Mouse (Mus musculus): Measurements from ENCODE around the gene Usp18.

Gene Usp18

GRCm38 (mm10) chr6:121224993-121225392 lies 20.7 kb upstream of the Usp18 start:
- no peak for DNase-seq (ENCODE audit: low spot score in 2 of 2)

DNA sequence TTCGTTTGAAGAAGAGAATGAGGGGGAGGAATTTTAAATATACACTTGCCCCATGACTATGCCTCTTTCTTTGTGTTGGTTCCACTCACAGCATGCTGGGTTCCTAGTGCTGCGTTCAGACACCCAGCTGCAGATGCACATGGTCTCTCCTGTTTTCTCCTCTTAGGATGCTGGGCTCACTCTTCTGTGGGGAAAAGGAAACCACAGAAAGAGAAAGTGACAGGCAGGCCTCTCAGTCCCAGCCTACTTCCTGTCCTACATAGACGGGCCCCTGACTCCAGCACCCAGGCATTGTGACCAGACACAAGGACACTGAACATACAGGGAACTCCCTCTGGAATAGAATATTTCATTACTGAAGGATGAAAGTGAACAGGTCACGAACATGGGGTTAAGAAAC lies 19.7 kb upstream of the Usp18 start:
- DNase-seq (ENCODE audit: low spot score in 2 of 2) = no peak

DNA sequence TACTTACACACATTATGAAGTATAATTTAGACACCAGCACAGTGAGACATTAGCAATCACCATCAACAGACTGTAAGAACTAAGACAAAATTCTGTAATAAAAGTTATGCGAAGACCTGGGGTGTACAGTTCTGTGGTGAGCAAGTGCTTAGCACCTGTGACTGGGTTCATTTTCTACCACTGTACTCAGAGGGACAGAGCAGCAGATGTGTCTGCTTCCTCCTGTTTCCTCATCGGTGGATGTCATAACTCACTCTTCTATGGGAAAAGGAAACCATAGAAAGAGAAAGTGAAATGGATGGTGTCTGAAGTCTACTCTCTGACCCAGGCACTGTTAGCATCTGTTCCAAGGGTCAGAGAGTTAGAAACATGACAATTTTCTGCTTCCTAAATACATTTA lies 19.0 kb upstream of the Usp18 start:
- no peak for DNase-seq (ENCODE audit: low spot score in 2 of 2)

GRCm38 (mm10) chr6:121228421-121228820 lies 17.3 kb upstream of the Usp18 start:
- DNase-seq (ENCODE audit: low spot score in 2 of 2) = no peak

- DNase-seq (ENCODE audit: low spot score in 2 of 2) = no peak
Measured at GRCm38 (mm10) chr6:121232652-121233051, 13.1 kb upstream of the Usp18 start.

DNA sequence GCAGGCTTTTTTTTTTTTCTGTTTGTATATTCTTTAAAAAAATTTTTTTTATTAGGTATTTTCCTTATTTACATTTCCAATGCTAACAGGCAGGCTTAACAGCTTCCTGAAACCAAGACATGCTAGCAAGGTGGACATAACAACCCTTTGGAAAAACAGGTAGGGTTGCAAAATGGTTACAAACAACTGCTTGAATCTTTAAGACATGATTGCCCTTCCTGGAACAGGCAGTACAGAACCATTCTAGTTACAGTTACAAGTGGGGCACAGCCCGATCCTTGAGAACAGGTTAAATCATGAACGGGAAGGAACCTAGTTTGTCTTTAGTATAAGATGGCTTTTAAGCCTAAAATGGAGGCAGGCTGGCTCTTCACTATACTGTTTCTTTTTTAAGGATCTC lies 9.3 kb upstream of the Usp18 start:
- no peak for DNase-seq (ENCODE audit: low spot score in 2 of 2)

DNA sequence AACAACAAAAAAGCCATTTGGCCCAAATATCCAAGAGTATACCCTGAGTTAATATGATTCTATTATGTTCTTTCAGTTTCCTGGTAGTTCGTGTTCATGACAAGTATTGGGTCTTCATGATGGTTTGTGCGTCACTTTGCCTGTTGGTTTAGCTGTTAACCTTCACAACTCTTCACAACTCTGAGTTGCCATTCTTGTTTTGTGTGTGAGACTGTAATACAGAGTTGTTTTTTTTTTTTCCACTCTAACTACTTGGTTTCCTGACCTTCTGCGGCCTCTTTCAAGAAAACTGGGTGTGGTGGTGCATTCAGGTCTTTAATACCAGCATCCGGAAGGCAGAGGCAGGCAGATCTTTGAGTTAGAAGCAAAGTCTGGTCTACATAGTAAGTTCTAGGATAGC lies 7.5 kb upstream of the Usp18 start:
- no peak for DNase-seq (ENCODE audit: low spot score in 2 of 2)

DNA sequence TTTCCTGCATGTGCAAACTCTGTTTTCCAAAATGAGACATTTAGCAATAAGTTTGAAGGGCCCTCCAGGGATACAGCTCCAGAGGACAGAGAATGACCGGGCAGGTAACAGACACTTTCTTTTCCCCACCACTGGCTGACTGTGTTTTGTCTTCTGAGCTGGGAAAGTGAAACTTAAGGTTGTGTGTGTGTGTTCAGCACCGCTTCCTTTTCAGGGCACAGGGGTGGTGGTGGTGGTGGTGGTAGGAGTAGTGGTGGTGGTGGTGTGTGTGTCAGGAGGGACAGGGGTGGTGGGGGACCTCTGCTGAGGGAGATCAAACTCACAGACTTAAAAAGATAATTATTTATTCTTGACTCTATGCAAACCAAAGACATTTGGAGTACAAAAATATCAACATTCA lies 3.9 kb upstream of the Usp18 start:
- DNase-seq (ENCODE audit: low spot score in 2 of 2) = no peak

GRCm38 (mm10) chr6:121243161-121243560 lies 2.5 kb upstream of the Usp18 start:
- no peak for DNase-seq (ENCODE audit: low spot score in 2 of 2)

DNA sequence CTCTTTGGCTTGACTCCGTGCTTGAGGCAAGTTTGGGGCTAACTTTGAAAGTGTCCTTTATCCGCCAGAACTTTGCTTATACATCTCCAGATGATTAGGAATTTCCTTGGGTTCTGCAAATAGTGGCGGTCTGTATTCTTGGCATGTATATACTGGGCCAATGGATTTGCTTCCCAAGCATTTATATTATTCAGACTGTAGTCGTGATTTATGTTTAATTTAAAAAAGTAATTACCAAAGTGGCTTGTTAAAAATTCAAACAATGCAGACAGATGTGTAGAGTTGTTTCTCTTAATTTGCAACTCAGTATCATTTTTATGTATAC lies 293 bp downstream of the Usp18 start:
- DNase-seq (ENCODE audit: low spot score in 2 of 2) = no peak

GRCm38 (mm10) chr6:121250406-121250805 lies 4.7 kb downstream of the Usp18 start:
- no peak for DNase-seq (ENCODE audit: low spot score in 2 of 2)

DNA sequence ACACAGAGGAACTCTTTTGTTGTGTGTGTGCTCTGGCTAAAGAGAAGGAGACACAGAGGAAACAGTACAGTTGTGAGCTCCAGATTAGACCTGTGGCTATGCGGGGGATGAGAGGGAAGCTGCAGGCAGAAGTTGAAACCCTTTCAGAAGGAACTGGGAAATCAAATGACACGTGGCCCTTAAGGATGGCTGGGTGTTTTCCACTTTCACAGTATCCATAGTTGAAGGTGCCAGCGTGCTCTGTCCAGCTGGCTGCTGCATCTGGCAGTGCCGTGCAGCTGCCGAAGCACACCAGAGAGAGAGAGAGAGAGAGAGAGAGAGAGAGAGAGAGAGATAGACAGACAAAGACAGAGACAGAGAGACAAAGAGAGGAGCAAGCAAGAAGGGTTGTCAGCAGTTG lies 5.5 kb downstream of the Usp18 start:
- no peak for DNase-seq (ENCODE audit: low spot score in 2 of 2)

GRCm38 (mm10) chr6:121260548-121260947 lies 14.8 kb downstream of the Usp18 start:
- DNase-seq (ENCODE audit: low spot score in 2 of 2) = peak; percentile 31 to 47

GRCm38 (mm10) chr6:121261233-121261632 lies 15.5 kb downstream of the Usp18 start:
- DNase-seq (ENCODE audit: low spot score in 2 of 2) = no peak

DNA sequence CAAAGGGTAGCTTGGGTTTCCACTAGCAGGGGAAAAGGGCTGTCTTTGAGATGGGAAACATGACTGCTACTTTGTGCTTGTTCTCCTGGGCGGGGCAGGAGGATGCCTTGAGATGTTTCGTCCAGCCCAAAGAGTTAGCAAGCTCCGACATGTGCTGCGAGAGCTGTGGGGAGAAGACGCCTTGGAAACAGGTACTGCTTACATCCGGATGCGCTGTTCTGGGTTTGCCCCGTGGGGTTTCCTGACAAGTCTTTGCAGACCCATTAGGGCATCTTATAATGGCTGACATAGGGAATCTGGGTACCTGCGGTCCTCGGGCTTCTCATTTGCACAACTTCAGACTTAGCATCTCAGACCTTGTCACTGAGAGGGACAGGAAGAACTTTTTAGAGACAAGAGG lies 16.3 kb downstream of the Usp18 start:
- DNase-seq (ENCODE audit: low spot score in 2 of 2) = no peak

DNA sequence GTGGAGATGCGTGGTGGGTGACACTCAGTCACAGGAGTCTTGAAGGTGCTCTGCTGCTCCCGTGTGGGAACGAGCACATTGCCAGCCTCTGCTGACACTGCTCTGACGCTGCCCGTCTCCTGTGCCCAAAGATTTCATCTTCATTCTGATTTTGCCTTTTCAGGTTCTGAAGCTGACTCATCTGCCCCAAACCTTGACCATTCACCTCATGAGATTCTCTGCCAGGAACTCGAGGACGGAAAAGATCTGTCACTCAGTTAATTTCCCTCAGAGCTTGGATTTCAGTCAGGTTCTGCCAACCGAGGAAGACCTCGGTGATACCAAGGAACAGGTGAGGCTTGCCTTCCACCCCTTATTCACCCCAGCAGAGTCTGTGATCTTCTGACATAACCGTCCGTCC lies 16.8 kb downstream of the Usp18 start:
- no peak for DNase-seq (ENCODE audit: low spot score in 2 of 2)

GRCm38 (mm10) chr6:121270156-121270555 lies 24.4 kb downstream of the Usp18 start:
- no peak for DNase-seq (ENCODE audit: low spot score in 2 of 2)

DNA sequence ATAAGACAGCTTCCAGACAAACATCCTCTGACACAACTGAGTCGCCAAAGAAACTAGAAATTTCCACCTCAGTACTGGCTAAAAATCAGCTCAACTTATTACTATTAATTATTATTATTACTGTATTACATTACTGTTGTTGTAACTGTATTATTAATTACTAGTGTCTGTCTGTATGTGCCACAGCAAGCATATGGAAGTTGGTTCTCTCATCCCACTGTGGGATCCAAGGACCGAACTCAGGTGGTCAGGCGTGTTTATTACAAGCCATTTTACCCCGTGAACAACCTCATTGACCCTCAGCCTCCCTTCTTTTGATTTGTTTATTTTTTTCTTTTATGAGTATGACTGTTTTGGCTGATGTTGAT lies 26.0 kb downstream of the Usp18 start:
- DNase-seq (ENCODE audit: low spot score in 2 of 2) = no peak

- peak; percentile 58 to 62 for DNase-seq (ENCODE audit: low spot score in 2 of 2)
Measured at GRCm38 (mm10) chr6:121272075-121272800, 26.5 kb downstream of the Usp18 start.

DNA sequence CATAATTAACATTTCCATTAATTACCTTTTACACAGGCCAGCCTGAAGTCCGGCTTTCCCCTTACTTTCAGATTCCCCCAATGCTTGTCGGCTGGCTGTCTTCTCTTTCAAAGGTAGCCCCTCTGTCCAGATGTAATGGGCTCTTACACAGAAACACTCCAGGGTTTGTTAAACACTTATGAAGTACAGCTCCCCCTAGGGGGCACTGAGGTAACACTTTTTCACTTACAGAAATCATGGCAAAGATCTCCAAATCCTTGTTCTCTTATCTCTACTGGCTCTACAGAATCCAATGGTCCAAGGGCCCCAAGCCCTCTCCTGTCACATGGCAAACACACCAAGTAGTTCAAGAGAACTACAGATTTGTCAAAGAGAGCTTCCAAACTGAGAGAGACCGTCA lies 28.6 kb downstream of the Usp18 start:
- DNase-seq (ENCODE audit: low spot score in 2 of 2) = no peak

- DNase-seq (ENCODE audit: low spot score in 2 of 2) = no peak
Measured at GRCm38 (mm10) chr6:121284132-121284531, 38.4 kb downstream of the Usp18 start.

GRCm38 (mm10) chr6:121299317-121299716 lies 53.6 kb downstream of the Usp18 start:
- DNase-seq (ENCODE audit: low spot score in 2 of 2) = no peak

DNA sequence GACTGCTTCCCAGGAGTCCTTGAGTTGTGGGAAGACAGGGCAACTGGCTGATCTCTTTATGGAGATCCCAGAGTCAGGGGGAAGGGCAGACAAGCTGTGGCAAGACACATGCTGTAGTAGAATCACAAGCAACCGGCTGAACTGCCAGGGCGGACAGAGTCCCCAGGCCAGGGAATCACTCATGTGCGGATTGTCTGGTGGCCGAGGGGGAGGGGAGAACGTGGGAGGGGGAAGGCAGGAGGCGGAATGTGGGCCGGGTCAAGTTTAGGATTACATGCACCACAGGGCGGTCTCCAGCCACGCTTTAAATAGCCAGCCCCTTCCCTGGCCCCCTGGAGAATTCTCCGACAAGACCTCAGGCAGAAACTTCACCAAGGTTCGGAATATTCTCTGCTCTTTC lies 54.2 kb downstream of the Usp18 start, which contains the start of gene Slc6a13:
Slc6a13 (plus strand) TSS at position 274 of the 400 bp plus-strand sequence.
- no peak for DNase-seq (ENCODE audit: low spot score in 2 of 2)

DNA sequence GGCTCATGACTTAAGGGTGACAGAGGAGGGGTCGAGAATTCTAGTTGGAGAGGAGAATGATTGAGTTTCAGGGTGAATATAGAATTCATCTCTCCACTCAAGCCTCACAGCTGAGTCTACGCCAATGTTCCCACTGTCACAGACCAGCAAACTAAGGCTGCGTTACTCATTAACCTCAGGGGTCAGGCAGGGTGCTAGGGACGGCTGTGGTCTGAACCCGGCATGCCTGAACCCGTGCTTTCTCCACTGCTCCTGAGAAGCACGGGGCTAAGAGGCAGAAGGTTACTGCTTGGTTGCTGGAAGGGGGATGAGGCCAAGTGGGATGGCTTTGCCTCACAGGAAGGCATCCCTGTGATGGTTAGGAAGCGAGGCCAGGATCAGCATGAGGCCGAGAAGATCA lies 54.8 kb downstream of the Usp18 start:
- DNase-seq (ENCODE audit: low spot score in 2 of 2) = no peak
